Mouse (Mus musculus) spleen, adult 2 months (tissue): ENCODE measurements at regions not wholly inside any gene's neighbourhood (a gene's known extent, or its start where the extent isn't known, plus 50 kb on each side); places are given as distances from the start of the nearest gene placed in this dataset.

Experiments
- DNase-seq, 2 experiments: peaks; one replicate each; pipeline versions ENCODE4 v3.0.0 to v3.0.0-alpha.2; 2012 to 2021; ENCODE audit warnings: low spot score in 2 of 2, low read depth in 1 of 2
- H3K27ac ChIP-seq: fragments of 200-500 bp; 2 replicates; pipeline ENCODE4 v1.5.1; 2012; ENCODE audit warnings: low read length, inconsistent platforms; ENCODE audit not compliant: insufficient read depth
- H3K27me3 ChIP-seq: fragments of 200-500 bp; 2 replicates; pipeline ENCODE4 v1.6.1; 2012; ENCODE audit warnings: mild to moderate bottlenecking, moderate library complexity, low read length, inconsistent platforms; ENCODE audit not compliant: control insufficient read depth, insufficient read depth
- H3K36me3 ChIP-seq: fragments of 200-500 bp; 2 replicates; pipeline ENCODE4 v1.6.1; 2012; ENCODE audit warnings: mild to moderate bottlenecking, low read length, inconsistent platforms; ENCODE audit not compliant: control insufficient read depth, insufficient read depth
- H3K4me1 ChIP-seq: fragments of 200-500 bp; 2 replicates; pipeline ENCODE4 v1.6.1; 2011; ENCODE audit warnings: inconsistent platforms; ENCODE audit not compliant: control insufficient read depth, insufficient read depth, insufficient read length
- H3K4me3 ChIP-seq: fragments of 200-500 bp; 2 replicates; pipeline ENCODE4 v1.5.1; 2011; ENCODE audit warnings: mild to moderate bottlenecking, inconsistent platforms; ENCODE audit not compliant: insufficient read depth, insufficient read length; ENCODE audit errors: extremely low read depth
- CTCF ChIP-seq: fragments of 200-500 bp; IDR thresholded peaks from 2 replicates; pipeline ENCODE4 v1.5.1; 2011; ENCODE audit warnings: mild to moderate bottlenecking, inconsistent platforms; ENCODE audit not compliant: insufficient read depth, insufficient read length, insufficient replicate concordance; ENCODE audit errors: extremely low read depth
- POLR2A ChIP-seq: fragments of 200-500 bp; IDR thresholded peaks from 2 replicates; pipeline ENCODE4 v1.6.1; 2011; ENCODE audit warnings: low read depth, low read length, inconsistent platforms
- WGBS: fragments of 180-500 bp; shearing (Covaris S2); methylation state at CpG from one replicate; pipeline ENCODE4 v1.1.7; 2018; 5-methylcytosine and 5-hydroxymethylcytosine counted together

GRCm38 (mm10) chrX:142516406-142517131 lies 126.2 kb upstream of the Acsl4 start:
- no peaks in the 10 kb centered on the region for H3K36me3 ChIP-seq
- 88% methylated on average over 5 of the region's 5 CpGs for WGBS
- H3K4me3 ChIP-seq = no peak overlapping the region
- H3K27me3 ChIP-seq = no peaks in the 10 kb centered on the region
- no peak for TF ChIP-seq POLR2A
- no peak for TF ChIP-seq CTCF
- H3K4me1 ChIP-seq = no peaks in the 10 kb centered on the region
- H3K27ac ChIP-seq = no peak overlapping the region
- DNase-seq = no peak

- no peak for DNase-seq
- WGBS = 80% methylated on average over 5 of the region's 5 CpGs
- Histone ChIP-seq H3K4me1 (no peaks in the 10 kb centered on the region), H3K4me3 (no peak overlapping the region), H3K27ac (no peak overlapping the region), H3K27me3 (no peaks in the 10 kb centered on the region), H3K36me3 (no peaks in the 10 kb centered on the region)
- TF ChIP-seq CTCF (no peak), POLR2A (no peak)
Measured at GRCm38 (mm10) chrX:142517205-142517604, 126.9 kb upstream of the Acsl4 start.

- H3K36me3 ChIP-seq = no peaks in the 10 kb centered on the region
- no peak overlapping the region for H3K27ac ChIP-seq
- DNase-seq = no peak
- H3K4me3 ChIP-seq = no peak overlapping the region
- H3K4me1 ChIP-seq = no peaks in the 10 kb centered on the region
- 82% methylated on average over 4 of the region's 4 CpGs for WGBS
- H3K27me3 ChIP-seq = no peaks in the 10 kb centered on the region
- TF ChIP-seq CTCF = no peak
- no peak for TF ChIP-seq POLR2A
Measured at GRCm38 (mm10) chrX:142521063-142521462, 130.7 kb upstream of the Acsl4 start.

- Histone ChIP-seq H3K27me3 (no peaks in the 10 kb centered on the region), H3K36me3 (no peaks in the 10 kb centered on the region), H3K27ac (no peak overlapping the region), H3K4me3 (no peak overlapping the region), H3K4me1 (no peaks in the 10 kb centered on the region)
- WGBS = 35% methylated on average over 1 of the region's 1 CpGs
- TF ChIP-seq CTCF (no peak), POLR2A (no peak)
- peak in 1 of 2 experiments; percentile 7 for DNase-seq
Measured at GRCm38 (mm10) chrX:142526953-142527352, 136.6 kb upstream of the Acsl4 start.

- H3K4me1 ChIP-seq = no peaks in the 10 kb centered on the region
- H3K27ac ChIP-seq = no peak overlapping the region
- WGBS = 79% methylated on average over 7 of the region's 7 CpGs
- H3K27me3 ChIP-seq = no peaks in the 10 kb centered on the region
- TF ChIP-seq CTCF (no peak), POLR2A (no peak)
- DNase-seq = no peak
- no peak overlapping the region for H3K4me3 ChIP-seq
- no peaks in the 10 kb centered on the region for H3K36me3 ChIP-seq
Measured at GRCm38 (mm10) chrX:142529892-142530291, 139.6 kb upstream of the Acsl4 start.

- DNase-seq = peak in 1 of 2 experiments; percentile 3
Measured at GRCm38 (mm10) chrX:142534780-142535179, 144.4 kb upstream of the Acsl4 start.

GRCm38 (mm10) chrX:142535540-142535939 lies 145.2 kb upstream of the Acsl4 start:
- H3K4me3 ChIP-seq = no peak overlapping the region
- no peaks in the 10 kb centered on the region for H3K36me3 ChIP-seq
- no peaks in the 10 kb centered on the region for H3K4me1 ChIP-seq
- TF ChIP-seq CTCF (no peak), POLR2A (no peak)
- 80% methylated on average over 1 of the region's 1 CpGs for WGBS
- H3K27me3 ChIP-seq = no peaks in the 10 kb centered on the region
- no peak for DNase-seq
- no peak overlapping the region for H3K27ac ChIP-seq

More at GRCm38 (mm10) chrX:142534780-142535179, 144.4 kb upstream of the Acsl4 start:
- H3K4me1 ChIP-seq = no peaks in the 10 kb centered on the region
- H3K4me3 ChIP-seq = no peak overlapping the region
- no peak overlapping the region for H3K27ac ChIP-seq
- H3K36me3 ChIP-seq = no peaks in the 10 kb centered on the region
- WGBS = 32% methylated on average over 8 of the region's 8 CpGs
- no peak for TF ChIP-seq POLR2A
- TF ChIP-seq CTCF = no peak; the same call in 1 of the 2 replicates
- H3K27me3 ChIP-seq = no peaks in the 10 kb centered on the region
